Mouse (Mus musculus) mesoderm, embryonic 11.5 days (tissue): ENCODE measurements at regions not wholly inside any gene's neighbourhood (a gene's known extent, or its start where the extent isn't known, plus 50 kb on each side); places are given as distances from the start of the nearest gene placed in this dataset.
A peak's percentile ranks its signal among the peaks of the same experiment; 100 is the strongest.
"Not testable (repeated sequence)": the region's sequence is repeated elsewhere in the genome, so short reads cannot be mapped to it uniquely, and the experiment has no call there.

Experiments used
- DNase-seq: peaks from one replicate; pipeline ENCODE4 v3.0.0-alpha.2; 2012; ENCODE audit warnings: low read depth, low spot score

DNA sequence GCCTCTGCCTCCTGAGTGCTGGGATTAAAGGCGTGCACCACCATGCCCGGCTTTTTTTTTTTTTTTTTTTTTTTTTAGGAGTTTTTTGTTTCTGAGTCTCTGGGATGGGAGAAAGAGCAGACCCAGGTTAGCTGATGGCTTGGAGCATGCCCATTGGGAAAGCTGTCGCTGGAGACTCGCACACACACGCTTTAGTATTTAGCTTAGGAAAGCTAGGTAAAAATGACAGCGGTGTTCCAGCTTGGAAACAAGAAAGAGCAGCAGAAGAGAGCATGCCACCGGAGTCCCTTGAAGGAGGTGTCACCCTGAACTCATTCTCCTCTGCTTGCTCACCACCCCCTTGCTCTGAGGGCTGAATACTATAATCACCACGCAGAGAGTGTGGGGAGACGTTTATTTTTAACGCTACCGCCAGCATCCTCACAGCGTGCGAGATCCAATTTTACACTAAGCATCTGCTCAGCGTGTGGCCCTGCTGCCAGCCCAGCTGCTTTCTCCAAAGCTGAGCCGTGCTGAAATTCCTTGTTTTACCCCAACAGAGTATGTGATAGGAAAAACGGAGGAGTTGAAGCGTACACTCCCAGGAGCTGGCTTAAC, 95.9 kb upstream of the Map3k1 start:
- DNase-seq = peak; percentile 37

DNA sequence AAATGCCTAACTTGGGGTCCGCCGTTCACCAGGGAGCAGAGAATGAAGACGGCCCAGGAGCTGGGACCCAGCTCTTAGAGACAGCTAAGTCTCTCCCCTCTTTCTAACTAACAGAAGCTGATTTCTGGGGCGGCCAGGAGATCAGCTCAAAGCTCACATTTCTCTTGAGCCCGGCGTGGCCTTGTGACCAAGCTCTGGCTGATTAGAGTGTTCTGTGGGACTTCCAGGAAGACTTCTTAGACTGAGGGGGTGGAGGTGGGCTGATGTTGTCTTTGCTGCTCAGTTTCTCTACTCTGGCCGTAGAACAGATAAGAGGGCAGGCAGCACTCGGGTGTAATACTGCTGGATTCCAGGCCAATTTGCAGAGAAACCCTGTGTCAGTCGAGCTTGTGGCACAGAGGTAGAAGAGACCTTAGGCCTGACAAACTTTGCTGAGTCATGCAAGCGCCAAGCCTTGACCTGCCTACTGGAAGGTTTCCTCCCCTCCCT, 96.5 kb upstream of the Map3k1 start:
- DNase-seq = no peak

DNA sequence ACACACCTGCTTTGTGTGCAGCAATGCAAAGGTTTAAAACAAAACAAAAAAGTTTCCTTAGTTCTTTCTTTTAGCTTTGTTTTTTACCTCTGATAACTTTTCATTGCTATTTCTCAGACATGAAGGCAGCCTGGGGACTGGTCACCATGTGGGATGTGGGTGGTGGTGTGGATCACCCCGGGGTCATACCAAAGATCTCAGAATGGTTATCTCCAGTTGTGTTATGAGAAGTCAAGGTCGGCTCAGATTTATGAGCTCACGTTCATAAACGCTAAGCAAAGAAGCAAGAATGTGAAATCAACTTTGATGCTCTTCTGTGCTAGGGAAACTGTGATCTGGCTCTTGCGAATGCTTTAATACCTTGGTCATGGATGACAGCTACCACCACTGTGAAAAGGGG, 102.3 kb upstream of the Map3k1 start:
- no peak for DNase-seq

DNA sequence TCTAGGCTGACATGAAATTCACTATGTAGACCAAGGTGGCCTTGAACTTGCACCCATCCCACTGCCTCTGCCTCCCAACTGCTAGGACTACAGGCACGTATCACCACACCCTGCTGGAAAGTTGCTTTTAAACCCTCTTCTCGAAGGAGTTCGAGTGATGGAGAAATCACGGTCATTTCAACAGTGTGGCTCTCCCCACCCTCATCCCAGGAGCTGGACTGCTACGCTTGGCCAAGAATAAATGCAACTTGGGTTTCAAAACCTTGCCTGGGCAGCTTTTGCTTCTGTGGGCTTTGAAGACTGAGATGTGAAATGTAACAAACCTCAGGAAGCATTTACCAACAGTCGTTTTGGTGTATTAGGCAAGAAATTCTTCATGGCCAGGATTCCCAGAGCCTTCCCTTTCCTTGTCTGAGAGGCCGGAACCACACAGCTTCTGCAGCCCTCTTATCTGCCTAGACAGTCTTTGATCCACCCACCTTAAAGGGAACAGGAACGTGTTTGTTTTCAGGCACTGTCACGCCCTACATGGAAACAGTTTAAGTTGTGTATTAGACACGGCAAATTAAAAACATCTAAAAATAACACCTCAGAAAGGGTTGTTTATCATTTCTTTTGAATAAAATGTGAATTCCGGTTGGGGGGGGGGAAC, 103.0 kb upstream of the Map3k1 start:
- DNase-seq = no peak

DNA sequence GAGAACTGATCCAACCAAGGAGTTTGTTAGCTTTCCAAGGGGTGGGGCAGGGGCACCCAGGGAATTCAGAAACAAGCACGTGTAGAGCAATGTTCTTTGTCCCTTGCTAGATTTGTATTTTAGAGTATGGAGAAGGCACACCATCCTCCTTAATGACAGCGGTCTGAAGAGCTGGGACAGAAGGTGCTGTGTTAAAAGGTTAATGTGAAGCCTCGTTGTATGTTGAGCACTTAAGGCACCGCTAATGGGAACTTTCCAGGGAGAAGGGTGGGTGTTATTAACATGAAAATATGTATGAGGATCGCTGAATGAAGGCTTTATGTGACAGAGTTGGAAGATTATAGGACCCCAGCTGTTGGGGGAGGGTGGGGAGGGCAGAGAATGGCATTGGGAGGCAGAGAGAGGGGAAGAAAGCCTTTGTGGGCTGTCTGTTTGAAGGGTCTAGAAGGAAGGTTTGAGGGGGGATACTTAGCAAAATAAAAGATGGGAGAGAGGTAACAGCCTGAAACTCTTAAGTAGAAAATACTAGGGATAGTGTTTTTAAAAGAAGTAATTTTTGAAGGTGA, 105.6 kb upstream of the Map3k1 start:
- DNase-seq = no peak

DNA sequence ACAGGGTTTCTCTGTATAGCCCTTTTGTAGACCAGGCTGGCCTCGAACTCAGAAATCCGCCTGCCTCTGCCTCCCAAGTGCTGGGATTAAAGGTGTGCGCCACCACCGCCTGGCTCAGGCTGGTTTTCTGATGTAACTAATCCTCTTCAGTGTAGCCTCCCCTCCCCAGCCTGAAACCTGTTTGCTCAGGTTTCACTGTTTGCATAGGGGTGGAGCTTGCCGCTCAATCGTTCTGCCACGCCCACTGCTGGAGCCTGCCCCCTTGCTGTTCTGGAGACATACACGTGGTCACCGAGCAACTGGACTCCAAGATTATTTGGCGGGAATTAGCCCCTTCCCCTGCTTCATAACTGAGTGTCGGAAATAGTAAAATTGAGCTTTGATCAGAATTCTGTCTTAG, 110.6 kb upstream of the Map3k1 start:
- not testable (repeated sequence) for DNase-seq

DNA sequence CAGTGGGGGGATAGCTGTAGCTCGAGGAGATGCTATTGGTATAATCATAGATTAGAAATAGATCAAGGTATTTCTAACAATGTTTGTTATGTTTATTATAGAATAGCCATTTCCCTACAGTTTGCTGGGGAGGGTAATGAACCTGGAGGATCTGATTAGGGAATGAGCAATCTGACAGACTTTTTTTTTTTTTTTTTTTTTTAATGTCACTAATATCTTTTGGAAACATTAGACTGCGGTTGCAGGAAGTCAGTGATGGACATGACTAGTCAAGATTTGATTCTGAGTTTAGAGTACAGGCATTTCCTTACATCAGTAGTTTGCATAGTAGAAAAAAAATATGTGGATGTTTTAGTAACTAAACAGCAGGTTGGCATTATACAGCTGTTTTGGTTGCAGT, 111.7 kb upstream of the Map3k1 start:
- DNase-seq = no peak

DNA sequence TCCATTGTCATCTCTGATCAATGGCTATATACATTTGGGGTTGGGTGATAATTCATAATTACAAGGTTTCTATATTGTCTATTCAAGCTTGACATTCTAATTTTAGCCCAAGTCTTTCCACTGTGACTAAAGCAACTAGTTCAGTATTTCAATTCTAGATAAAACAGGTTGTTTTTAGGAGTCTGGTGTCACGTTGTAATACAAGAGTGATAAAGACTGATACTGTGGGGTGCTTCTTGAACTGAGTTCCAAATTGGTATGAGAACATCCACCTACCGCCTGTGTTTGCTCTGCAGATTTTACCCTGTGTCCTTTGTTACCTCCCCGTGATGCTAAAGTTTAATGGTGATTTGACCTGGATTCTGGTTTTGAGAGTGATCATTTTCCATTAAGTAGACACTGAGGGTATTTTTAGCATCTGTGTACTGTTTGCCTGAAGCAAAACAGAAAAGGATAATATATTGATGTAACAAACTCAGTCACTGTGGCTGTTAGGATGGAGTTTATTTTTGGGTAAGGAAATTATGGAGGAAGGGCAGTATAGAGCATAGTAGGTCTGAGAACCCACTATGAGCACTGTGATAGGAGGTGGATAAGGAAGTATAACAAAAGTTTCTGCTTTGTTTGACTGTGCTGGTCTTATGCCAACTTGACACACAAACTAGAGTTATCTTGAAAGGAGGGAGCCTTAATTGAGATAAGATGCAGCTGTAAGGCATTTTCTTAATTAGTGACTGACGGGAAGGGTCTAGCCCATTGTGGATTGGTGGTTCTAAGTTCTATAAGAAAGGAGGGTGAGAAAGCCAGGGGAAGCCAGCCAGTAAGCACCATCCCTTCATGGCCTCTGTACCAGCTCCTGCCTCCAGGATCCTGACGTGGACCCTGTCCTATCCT, 112.6 kb upstream of the Map3k1 start:
- no peak for DNase-seq

DNA sequence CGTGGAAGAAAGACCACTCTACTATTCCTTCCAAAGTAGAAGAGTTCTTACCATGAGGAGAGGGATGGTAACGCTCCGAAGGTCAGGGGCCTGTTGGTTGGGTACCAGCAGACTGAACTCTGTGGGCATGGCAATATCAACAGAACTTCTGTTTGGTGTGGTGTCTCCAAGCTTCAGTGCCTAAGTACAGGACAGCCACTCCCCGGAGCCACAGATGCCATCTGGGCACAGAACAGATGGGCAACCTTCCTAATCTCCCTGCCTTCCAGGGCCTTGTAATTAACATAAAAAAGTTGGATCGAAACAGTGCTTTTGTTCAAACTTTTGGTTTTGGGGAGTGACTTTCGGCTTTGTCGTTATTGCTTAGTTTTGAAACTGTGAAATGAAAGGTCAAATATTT, 116.6 kb upstream of the Map3k1 start:
- no peak for DNase-seq

DNA sequence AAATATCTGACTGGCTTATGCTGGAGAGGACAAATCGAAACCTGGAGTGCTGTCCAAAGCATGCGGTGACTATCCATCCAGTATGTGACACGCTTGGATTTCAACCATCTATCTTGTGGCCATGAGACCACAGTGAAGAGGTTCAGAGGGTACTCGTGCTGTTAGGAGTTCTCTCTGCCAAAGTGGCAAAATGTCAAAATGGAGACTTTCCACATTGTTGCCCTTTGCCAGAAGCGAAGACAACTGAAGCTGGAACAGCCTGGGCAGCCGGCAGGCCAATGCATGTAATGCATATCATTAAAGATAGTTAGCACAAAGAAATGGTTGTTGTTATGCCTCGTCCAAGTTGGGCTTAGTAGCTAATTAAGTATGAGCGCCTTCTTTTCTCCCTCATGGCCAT, 118.0 kb upstream of the Map3k1 start:
- DNase-seq = no peak

DNA sequence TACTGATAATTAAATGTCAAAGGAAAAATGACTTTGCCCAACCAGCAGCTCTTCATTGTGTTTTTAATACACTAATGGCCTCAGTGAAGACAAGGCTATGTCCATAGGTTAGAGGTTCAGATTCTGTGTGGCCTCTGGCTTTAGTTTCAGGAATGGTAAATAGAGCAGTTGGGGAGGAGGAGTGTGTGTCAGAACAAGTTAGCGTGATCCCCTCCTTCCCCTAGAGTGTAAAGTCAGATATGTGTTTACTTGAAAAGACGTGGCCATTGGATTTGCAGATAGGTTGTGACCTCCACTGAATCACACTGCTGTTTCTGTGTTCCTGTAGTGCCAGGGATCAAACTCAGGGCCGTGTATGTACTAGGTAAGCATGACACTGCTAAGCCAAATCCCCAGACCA, 118.7 kb upstream of the Map3k1 start:
- no peak for DNase-seq

DNA sequence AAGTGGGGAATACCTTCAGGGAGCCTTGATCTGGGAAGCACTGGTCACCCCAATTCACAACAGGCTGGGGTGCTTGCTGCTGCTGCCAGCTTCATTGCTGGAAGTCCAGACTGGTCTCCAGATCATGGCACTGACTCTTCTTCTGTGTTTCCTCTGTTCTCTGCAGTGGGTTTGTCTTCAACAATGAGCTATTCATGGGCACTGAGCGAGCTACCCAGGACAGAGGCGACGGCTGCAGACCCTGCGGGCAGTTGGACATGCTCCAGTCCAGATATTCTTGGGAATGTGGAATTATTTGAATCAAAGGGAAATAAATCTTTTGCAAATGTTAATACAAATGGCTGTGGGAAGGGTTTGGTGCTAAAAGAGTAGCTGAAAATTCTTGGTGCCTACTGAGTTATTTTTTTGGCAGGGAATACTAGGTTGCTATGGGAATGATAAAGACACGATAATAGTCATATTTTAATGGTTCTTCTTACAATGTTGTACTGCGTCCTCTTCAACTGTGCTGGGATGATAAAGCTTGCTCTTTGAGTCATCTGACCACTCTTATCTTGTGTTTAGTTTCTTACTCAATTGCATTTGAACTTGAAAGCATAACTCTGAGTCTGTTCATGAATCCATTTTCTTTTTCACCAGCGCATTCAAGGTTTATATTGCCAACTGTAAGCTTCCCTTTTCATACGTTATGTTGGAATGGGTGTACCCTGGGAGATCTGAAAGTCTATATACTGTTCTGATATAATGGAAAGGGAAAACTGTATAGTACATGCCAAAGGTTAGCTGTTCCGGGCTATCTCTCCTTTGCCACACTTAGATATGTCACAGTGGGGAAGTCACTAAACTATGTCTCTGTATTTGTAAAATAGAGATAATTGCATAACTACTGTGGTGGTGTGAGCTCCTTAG, 120.1 kb upstream of the Map3k1 start:
- DNase-seq = no peak

DNA sequence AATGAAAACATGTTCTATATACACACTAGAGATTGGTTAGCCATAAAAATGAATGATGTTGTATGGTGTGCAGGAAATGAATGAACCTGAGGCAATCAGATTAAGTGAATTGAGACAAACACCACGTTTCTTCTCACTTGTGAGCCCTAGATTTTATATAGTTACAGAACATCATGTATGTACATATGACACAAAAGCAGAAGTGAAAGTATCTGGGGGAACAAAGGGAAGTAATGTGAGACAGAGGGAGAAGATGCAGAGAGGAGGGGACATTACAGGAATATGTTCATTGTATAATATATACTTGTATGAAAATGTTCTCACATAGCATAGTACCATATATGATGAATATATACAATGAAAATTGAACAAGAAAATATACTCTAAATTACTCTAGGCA, 121.1 kb upstream of the Map3k1 start:
- no peak for DNase-seq

DNA sequence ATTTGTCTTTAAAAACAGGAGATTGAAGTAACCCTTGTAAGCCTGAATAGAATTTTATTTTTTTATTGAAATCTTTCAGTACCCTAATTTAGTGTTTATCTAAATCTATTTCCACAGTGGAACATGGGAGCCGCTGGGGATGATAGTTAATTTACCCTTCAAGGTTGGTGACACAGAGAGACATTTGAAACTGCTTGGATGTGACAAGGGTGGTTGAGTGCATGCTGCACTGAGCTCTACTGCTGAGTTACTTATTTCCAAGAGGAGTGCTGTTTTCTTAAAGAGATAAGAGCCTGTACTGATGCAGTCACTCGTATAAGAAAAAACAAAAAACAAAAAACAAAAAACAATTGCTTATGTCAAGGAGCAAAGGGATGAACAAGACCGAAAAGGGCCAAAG, 123.7 kb upstream of the Map3k1 start:
- DNase-seq = no peak

DNA sequence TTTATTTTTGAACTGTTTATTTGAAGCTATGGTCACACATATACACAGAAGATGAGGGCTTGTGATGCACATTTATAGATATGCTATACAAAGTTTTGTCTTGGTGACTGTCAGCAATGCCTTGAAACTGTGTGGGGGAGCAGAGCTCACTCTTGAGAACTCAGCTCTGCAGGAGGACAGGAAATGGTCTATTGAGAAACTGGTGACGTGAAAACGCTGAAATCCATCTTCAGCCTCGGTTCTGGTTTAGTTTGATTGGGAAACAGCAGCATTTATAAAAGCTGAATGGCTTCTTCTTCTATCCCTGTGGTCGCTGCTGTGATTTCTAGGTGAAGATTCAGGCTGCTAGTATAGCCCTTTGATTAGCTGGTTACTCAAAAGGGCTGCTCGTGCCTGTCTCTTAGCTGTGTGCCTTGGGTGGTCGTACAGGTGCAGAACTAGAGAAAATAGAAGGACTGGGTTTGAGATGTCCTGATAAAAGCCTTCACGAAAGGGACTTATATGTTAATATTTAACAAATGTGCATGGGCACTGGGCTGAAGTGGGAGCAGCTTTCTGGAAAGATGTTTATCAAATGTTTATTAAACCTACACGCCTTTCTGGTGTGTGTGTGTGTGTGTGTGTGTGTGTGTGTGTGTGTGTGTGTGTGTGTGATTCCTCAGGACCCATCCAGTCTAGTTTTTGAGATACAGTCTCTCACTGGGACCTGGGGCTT, 124.9 kb upstream of the Map3k1 start:
- DNase-seq = no peak

DNA sequence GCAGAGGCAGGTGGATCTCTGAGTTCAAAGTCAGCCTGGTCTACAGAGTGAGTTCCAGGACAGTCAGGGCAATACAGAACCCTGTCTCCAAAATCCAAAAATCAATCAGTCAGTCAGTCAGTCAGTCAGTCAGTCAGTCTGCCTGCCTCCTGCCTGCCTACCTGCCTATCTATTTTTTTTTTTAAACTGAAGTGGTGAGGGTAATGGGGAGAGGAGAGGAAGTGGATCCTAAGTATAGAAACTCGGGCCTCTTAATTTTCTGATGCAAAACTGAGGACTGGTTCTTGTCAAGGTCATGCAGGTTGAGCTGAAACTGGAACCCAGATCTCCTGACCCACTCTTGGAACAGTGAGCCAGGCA, 126.9 kb upstream of the Map3k1 start:
- no peak for DNase-seq

DNA sequence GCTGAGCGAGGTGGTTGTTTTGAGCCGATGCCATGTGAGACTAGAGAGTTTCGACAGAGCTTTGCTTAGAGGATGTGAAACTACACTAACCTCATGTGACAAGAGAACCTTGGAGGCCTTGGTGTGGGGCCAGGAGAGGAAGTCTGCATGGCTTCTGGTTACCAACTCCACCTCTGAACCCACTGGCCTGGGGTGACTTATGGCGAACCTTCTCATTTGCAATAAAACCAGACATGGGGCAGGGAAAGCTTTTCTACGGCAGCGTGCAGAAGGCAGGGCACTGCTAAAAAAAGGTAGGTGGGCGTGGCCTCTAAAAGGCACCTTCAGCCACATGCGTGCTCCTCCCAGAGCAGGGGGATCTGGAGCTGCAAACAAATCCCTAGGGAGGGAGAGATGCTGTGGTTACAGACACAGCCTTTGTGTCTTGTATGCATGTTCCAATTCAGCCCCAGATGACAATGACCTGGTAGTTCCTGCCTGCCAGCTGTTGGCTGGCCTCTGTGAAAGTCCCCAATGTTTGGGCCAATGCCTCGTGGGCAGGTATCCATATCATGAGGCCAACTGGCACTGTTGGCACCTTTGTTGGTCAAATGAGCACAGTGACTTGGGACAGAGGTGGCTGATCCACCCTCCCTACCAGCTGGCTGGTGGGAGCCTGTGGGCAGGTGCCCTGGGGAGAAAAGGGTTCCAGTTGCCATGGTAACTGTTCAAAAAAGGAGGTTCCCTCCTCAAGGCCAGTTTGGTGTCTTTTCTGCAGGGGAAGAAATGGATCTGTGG, 127.5 kb upstream of the Map3k1 start:
- no peak for DNase-seq

DNA sequence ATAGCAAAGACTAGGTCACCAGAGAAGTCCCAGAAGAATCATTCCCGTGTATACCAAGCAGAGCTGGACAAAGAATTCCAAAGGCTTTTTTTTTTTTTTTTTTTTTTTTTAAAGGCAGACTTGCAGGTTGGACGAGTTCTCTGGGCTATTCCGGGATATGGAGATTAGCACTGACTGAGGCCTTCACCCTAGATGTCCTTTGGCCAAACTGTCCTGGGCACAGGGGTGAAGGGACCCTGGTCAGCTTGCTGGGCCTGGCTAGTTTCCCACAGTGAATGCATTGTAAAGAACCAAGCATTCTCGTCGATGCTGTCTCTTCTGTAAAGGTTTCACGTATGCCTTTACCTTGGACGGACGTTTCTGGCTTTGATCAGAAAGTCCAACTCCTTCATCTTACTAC, 128.2 kb upstream of the Map3k1 start:
- DNase-seq = no peak

DNA sequence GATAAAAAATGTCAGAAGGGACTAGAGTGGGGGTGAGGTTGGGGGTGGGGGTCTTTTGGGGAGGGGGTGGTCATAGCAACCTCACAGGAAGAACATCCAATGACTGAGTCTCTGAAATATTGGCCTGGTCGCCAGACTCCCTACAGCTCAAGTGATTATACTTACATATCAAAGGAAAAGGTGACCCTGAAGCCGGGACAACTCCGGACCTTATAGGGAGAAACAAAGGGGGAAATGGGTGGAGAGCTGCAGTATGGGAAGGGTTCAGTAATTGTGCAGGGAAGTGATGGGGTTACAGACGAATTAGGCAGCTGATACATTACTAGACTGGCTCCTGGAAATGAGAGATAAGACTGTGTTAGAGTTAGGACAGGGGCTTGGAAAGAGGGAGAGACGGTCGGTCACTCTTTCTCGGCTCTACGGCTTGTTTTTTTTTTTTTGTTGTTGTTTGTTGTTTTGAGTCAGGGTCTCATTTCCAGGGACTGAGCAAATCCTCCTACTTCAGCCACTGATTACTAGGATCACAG, 130.2 kb upstream of the Map3k1 start:
- no peak for DNase-seq
